Mouse (Mus musculus): ENCODE results near the gene A930018P22Rik. TPM values are rescaled to one million over a fixed set of nuclear protein-coding genes. Genes with fewer than 3 reads are reported as not detected.
A peak's percentile ranks its signal among the peaks of the same experiment; 100 is the strongest.
"Not testable (repeated sequence)": the region's sequence is repeated elsewhere in the genome, so short reads cannot be mapped to it uniquely, and the experiment has no call there.

The A930018P22Rik gene
- polyA plus RNA-seq, 1 experiment from 2014 or later = not detected

DNA sequence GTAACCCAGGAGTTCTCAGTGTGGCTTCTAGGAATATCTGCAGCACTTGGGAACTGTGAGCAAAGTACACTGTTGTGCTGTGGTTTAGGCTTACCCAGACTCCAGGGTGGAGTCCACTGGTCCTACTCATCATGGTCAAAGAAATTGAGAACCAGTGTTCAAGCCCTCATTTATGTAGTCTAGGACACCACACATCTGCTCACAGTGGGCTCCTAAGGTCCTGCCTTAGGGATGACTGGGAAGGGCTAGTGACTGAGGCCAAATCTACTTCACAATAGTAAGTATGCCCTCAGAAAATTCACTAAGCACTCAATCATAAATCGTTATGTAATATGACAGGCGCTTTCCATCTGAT lies 23.4 kb upstream of the A930018P22Rik start:
- no peak for DNase-seq (ENCODE audit: low spot score)
- no peaks in the 10 kb centered on the region for H3K36me3 ChIP-seq (replicated peaks)
- WGBS = 94% methylated on average over 2 of the region's 2 CpGs
- no peaks in the 10 kb centered on the region for H3K9me3 ChIP-seq
- peaks cover 24% of the 10 kb centered on the region for H3K4me1 ChIP-seq
- H3K27me3 ChIP-seq (replicated peaks; ENCODE audit: low read depth, poor library complexity, severe bottlenecking) = no peaks in the 10 kb centered on the region
- H3K4me3 ChIP-seq = no peak overlapping the region
- peak overlapping the region; percentile 57; the same call in 1 of the 2 replicates for H3K27ac ChIP-seq (replicated peaks)

DNA sequence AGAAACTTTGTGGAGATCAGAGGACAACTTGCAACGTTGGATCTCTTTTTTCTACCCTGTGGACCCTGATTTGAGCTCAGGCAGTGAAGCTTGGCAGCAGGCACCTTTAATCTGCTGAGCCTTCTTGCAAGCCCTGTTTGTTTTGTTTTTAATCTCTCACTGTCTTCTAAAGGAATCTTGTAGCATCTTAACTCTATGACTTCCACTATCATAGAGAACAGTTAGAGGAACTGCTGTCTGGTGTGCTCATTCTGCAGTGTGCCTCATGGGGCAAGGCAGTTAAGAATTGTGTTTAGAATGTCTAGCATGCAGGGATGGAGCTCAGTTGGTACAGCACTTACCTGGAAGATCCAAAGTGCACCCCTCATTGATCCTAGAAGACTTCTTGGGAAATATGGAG lies 22.6 kb upstream of the A930018P22Rik start:
- whole genome bisulfite sequencing = 61% methylated on average over 1 of the region's 1 CpGs
- H3K4me1 ChIP-seq = peaks cover 24% of the 10 kb centered on the region
- no peaks in the 10 kb centered on the region for H3K9me3 ChIP-seq
- peak; percentile 2 for DNase-seq (ENCODE audit: low spot score)
- H3K4me3 ChIP-seq = no peak overlapping the region
- no peaks in the 10 kb centered on the region for H3K27me3 ChIP-seq (replicated peaks; ENCODE audit: low read depth, poor library complexity, severe bottlenecking)
- H3K27ac ChIP-seq (replicated peaks) = no peak overlapping the region
- no peaks in the 10 kb centered on the region for H3K36me3 ChIP-seq (replicated peaks)

DNA sequence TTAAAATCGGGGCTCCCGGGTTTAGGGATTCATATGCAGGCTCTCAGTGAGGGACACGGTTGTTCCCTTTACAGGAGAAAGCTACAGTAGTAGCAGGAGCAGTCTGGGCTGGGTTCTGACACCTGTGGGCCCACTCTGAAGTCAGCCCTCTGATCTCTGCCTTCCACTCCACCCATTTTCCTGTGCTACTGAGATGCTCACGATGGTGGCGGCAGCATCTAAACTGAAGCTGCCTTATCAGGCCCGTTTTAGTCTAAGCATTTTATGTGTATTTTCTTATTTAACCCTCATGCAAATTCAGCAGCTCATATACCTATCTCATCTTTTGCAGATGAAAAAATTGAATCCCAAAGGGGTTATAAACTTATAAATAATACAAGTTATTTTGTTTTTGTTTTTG lies 17.8 kb upstream of the A930018P22Rik start:
- no peak for DNase-seq (ENCODE audit: low spot score)
- 93% methylated on average over 6 of the region's 6 CpGs for WGBS
- no peak overlapping the region for H3K27ac ChIP-seq (replicated peaks)

DNA sequence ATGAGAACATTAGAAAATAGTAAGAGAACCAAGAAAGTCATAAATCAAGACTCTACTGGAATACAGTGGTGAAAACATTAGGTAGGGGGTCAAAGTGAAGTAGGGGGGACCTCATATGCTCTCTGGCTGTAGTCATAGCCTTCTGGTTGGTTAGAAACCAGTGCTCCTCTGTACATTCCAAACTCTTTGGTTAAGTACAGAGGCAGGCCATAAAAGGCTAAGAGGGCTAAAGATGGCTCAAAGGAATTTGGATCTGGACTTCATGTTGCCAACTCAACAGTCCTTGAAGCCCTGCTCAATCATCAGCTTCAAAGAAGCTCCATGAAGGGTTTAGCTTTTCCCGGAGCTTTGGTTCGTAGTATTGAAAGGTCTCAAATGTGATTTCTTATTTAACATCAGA lies 13.5 kb upstream of the A930018P22Rik start:
- not testable (repeated sequence) for H3K4me3 ChIP-seq; H3K4me1 ChIP-seq; H3K27ac ChIP-seq (replicated peaks); DNase-seq (ENCODE audit: low spot score); H3K36me3 ChIP-seq (replicated peaks); H3K9me3 ChIP-seq; H3K27me3 ChIP-seq (replicated peaks; ENCODE audit: low read depth, poor library complexity, severe bottlenecking)
- 91% methylated on average over 2 of the region's 2 CpGs for WGBS

More for the DNA sequence above, 17.8 kb upstream of the A930018P22Rik start:
- no peaks in the 10 kb centered on the region for H3K27me3 ChIP-seq (replicated peaks; ENCODE audit: low read depth, poor library complexity, severe bottlenecking)
- peaks cover 4% of the 10 kb centered on the region for H3K4me1 ChIP-seq
- H3K36me3 ChIP-seq (replicated peaks) = no peaks in the 10 kb centered on the region
- no peaks in the 10 kb centered on the region for H3K9me3 ChIP-seq
- H3K4me3 ChIP-seq = no peak overlapping the region

- Histone ChIP-seq H3K9me3 (no peaks in the 10 kb centered on the region), H3K36me3 (replicated peaks) (peaks cover 8% of the 10 kb centered on the region; the same call in 1 of the 2 replicates), H3K4me3 (no peak overlapping the region), H3K27ac (replicated peaks) (peak overlapping the region; percentile 51; the same call in 1 of the 2 replicates), H3K27me3 (replicated peaks; ENCODE audit: low read depth, poor library complexity, severe bottlenecking) (no peaks in the 10 kb centered on the region), H3K4me1 (peaks cover 5% of the 10 kb centered on the region)
- DNase-seq (ENCODE audit: low spot score) = no peak
- 54% methylated on average over 2 of the region's 2 CpGs for WGBS
Measured at GRCm38 (mm10) chr2:104109528-104109927, 13.0 kb upstream of the A930018P22Rik start.

DNA sequence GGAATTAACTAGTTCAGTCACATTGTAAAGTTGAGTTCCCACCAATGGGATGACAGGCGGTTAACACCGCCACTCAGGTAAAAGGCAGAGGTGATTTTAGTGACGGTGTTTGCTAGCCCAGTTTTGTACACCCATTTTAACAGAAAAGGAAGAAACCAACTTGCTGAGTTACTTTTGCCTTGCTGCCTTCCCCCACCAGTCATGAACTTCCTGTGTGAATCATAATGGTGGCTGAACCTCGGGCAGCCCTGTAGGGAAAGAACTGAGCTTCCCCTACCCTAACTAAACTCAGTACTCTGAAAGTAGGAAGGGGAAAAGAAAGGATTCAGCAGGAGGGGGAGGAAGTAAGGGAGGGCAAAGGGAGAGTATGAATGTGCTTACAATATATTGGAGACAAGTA lies 12.5 kb upstream of the A930018P22Rik start:
- no peak overlapping the region for H3K27ac ChIP-seq (replicated peaks)
- no peak for DNase-seq (ENCODE audit: low spot score)
- no peaks in the 10 kb centered on the region for H3K27me3 ChIP-seq (replicated peaks; ENCODE audit: low read depth, poor library complexity, severe bottlenecking)
- H3K9me3 ChIP-seq = no peaks in the 10 kb centered on the region
- peaks cover 8% of the 10 kb centered on the region; the same call in 1 of the 2 replicates for H3K36me3 ChIP-seq (replicated peaks)
- no peak overlapping the region for H3K4me3 ChIP-seq
- WGBS = 85% methylated on average over 4 of the region's 4 CpGs
- peaks cover 5% of the 10 kb centered on the region for H3K4me1 ChIP-seq

DNA sequence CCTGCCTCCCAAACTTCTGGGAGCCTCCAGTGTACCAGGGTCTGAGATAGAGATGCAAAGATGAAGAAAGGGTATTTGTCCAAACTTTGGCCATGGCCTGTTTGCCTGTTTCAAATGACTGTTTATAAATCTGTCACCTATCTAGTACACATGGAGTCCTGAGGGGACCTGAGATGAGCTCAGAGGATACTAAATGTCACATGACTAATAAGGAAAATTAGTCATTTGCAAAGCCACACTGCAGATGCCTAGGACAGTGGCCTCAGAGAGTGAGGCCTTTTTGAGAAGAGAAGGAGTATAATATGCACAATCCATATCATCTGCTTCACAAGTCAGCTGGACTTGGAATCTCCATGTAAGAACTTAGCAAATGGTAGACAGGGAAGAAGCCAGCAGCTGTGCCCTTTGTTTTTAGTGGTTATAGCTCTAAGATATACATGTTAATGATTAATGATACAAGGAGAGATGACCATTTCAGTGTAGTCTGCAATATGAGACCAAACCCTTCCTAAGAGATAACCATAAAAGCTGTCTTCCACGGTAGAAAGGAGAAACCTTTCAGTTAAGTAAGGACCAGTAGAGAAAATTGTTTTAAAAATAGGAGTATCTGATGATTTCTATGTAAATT lies 11.3 kb upstream of the A930018P22Rik start:
- WGBS = 83% methylated on average over 1 of the region's 1 CpGs
- not testable (repeated sequence) for DNase-seq (ENCODE audit: low spot score); H3K4me1 ChIP-seq; H3K36me3 ChIP-seq (replicated peaks); H3K27me3 ChIP-seq (replicated peaks; ENCODE audit: low read depth, poor library complexity, severe bottlenecking); H3K9me3 ChIP-seq; H3K4me3 ChIP-seq; H3K27ac ChIP-seq (replicated peaks)

DNA sequence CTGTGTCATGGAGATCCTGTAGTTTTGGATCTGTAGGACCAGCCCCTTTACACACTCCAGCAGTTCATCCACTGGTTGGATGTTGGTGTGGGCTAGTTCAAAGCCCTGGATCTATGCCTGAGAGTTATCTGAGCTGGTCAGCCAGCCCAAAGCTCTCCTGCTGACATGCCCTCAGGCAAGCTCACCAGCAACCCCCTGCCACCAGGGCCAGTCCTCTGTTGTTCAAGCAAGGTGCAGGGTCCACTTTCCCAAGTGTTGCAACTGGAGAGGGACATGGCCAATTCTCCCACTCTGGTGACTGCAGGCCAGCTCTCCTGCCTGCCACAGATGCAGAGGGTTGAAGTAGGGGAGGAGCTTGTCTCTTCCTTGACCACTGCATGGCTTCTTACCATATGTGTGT lies 9.0 kb upstream of the A930018P22Rik start:
- not testable (repeated sequence) for H3K27ac ChIP-seq (replicated peaks); H3K4me1 ChIP-seq; H3K9me3 ChIP-seq; H3K4me3 ChIP-seq; H3K27me3 ChIP-seq (replicated peaks; ENCODE audit: low read depth, poor library complexity, severe bottlenecking); H3K36me3 ChIP-seq (replicated peaks); DNase-seq (ENCODE audit: low spot score)

DNA sequence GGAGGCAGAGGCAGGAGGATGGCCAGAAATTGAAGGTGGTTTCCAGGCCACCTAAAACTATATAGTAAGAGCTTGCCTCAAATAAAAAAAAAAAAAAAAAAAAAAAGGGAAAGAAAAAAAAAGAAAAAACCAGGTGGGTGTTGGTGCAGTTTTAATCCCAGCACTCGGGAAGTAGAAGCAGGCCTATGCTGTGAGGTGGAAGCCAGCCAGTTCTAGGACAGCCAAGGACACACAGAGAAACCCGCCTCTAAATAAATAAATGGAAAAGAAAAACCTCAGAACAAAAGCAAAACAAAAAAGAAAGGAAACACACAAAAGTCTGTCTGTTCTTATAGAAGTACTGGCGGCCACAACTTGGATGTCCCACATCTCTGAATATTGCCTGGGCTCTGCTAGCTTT lies 7.7 kb upstream of the A930018P22Rik start:
- no peaks in the 10 kb centered on the region; the same call in 1 of the 2 replicates for H3K4me1 ChIP-seq
- DNase-seq (ENCODE audit: low spot score) = no peak
- H3K27me3 ChIP-seq (replicated peaks; ENCODE audit: low read depth, poor library complexity, severe bottlenecking) = no peaks in the 10 kb centered on the region
- no peaks in the 10 kb centered on the region for H3K9me3 ChIP-seq
- H3K27ac ChIP-seq (replicated peaks) = no peak overlapping the region
- peaks cover 8% of the 10 kb centered on the region; the same call in 1 of the 2 replicates for H3K36me3 ChIP-seq (replicated peaks)
- WGBS = 87% methylated on average over 3 of the region's 3 CpGs
- H3K4me3 ChIP-seq = no peak overlapping the region

DNA sequence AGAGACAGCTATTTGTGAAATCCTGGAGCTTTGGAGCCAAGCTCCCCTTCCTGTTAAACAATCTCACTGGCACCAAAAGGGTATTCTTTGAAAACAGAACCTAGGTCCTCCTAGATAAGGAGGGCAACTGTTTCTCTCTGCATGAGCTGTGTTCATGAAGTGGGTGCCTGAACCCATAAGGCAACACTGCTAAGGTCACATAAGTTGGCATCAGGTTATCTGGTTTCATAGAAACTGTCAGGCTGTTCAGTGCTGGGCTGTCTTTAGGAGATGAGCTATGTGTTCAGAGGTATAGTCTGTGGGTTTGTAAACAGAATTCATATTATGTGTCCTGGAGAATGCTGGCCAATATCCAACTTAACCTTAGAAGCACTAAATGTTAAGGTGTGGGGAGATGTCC lies 5.4 kb upstream of the A930018P22Rik start:
- H3K27ac ChIP-seq (replicated peaks); H3K4me3 ChIP-seq; DNase-seq (ENCODE audit: low spot score); H3K27me3 ChIP-seq (replicated peaks; ENCODE audit: low read depth, poor library complexity, severe bottlenecking); H3K36me3 ChIP-seq (replicated peaks); H3K9me3 ChIP-seq; H3K4me1 ChIP-seq: not testable (repeated sequence)

GRCm38 (mm10) chr2:104119097-104119496 lies 3.5 kb upstream of the A930018P22Rik start:
- no peaks in the 10 kb centered on the region for H3K9me3 ChIP-seq
- H3K27ac ChIP-seq (replicated peaks) = no peak overlapping the region
- WGBS = 88% methylated on average over 1 of the region's 1 CpGs
- H3K36me3 ChIP-seq (replicated peaks) = no peaks in the 10 kb centered on the region
- peaks cover 20% of the 10 kb centered on the region for H3K27me3 ChIP-seq (replicated peaks; ENCODE audit: low read depth, poor library complexity, severe bottlenecking)
- H3K4me1 ChIP-seq = peaks cover 15% of the 10 kb centered on the region
- no peak overlapping the region for H3K4me3 ChIP-seq
- DNase-seq (ENCODE audit: low spot score) = no peak

DNA sequence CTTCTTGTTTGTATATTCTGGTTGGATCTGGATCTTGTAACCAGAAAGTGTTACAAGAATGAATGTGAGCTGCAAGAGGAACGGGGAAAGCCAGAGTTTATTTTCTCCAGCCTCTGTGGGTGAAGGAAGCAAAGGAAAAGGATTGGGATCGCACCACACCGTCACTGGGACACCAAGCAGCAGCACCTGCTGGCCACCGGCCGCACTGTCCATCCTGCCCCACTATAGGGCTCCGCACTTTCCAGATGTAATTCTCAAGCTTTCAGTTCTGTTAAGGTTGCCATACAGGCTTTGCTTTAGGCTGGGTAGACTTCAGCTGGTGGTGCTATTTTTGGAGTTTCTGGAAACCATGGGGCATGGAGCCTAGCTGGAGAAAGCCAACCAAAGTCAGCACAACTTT lies 2.3 kb upstream of the A930018P22Rik start:
- Histone ChIP-seq H3K9me3 (no peaks in the 10 kb centered on the region), H3K36me3 (replicated peaks) (no peaks in the 10 kb centered on the region), H3K4me3 (no peak overlapping the region), H3K4me1 (peaks cover 15% of the 10 kb centered on the region), H3K27ac (replicated peaks) (no peak overlapping the region), H3K27me3 (replicated peaks; ENCODE audit: low read depth, poor library complexity, severe bottlenecking) (peaks cover 30% of the 10 kb centered on the region)
- 50% methylated on average over 6 of the region's 6 CpGs for WGBS
- DNase-seq (ENCODE audit: low spot score) = no peak

DNA sequence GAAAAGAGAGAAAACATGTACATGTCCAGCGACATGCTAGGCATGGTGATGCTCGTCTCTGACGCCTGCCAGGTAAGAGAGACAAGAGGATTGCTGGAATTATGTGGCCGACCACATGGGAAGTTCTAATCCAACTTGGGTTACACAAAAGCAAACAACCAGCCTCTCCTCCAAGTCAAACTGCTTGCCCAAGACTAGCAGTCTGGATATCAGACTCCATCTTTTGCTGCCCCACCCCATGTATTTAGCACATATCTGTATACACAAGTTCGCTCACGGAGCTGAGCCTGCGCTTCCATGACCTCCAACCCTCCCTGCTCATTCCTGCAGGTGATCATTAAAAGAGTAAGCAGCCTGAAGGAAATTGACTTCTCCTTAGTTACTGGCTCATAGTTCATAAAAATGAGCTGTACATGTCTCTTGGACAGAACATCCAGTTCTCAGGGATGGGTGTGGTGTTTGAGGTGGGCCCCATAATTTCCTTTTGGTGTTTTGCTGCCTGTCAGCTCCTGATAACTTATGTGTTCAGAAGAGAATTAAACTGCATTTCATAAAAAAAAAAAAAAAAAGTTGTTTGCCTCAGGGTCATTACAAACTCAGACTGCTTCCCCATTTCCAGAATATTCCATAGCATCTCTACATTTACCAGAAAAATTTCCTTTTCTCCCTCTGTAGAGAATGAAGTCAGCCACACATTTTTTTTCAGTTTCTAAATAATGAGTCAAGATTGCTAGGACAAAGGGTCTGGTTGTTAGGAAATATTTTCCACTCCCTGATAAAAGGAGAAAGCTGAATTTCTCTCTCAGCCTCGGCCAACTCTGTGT lies 676 bp upstream of the A930018P22Rik start:
- H3K4me1 ChIP-seq = peaks cover 15% of the 10 kb centered on the region
- no peaks in the 10 kb centered on the region for H3K9me3 ChIP-seq
- no peak for DNase-seq (ENCODE audit: low spot score)
- H3K27ac ChIP-seq (replicated peaks) = peak overlapping the region; percentile 84
- H3K36me3 ChIP-seq (replicated peaks) = no peaks in the 10 kb centered on the region
- H3K4me3 ChIP-seq = peak overlapping the region; percentile 80
- H3K27me3 ChIP-seq (replicated peaks; ENCODE audit: low read depth, poor library complexity, severe bottlenecking) = peaks cover 43% of the 10 kb centered on the region
- 79% methylated on average over 8 of the region's 8 CpGs for WGBS
